Mouse (Mus musculus): Measurements from ENCODE around the gene Bloc1s1.

Gene Bloc1s1

GRCm38 (mm10) chr10:128933574-128933973 lies 9.7 kb upstream of the Bloc1s1 start, which contains the start of gene Itga7:
Gene Itga7, plus strand, starts transcription at chr10:128933818.
- DNase-seq (ENCODE audit: low spot score in 2 of 2) = no peak

GRCm38 (mm10) chr10:128931441-128931840 lies 7.6 kb upstream of the Bloc1s1 start:
- DNase-seq (ENCODE audit: low spot score in 2 of 2) = no peak

- no peak for DNase-seq (ENCODE audit: low spot score in 2 of 2)
These were observed 6.0 kb upstream of the Bloc1s1 start for GRCm38 (mm10) chr10:128929638-128930378.

GRCm38 (mm10) chr10:128928356-128928755 lies 4.5 kb upstream of the Bloc1s1 start:
- no peak for DNase-seq (ENCODE audit: low spot score in 2 of 2)

GRCm38 (mm10) chr10:128923013-128923691 lies 683 bp downstream of the Bloc1s1 start:
- DNase-seq (ENCODE audit: low spot score in 2 of 2) = peak; percentile 91 to 93

- DNase-seq (ENCODE audit: low spot score in 2 of 2) = no peak
These were observed 1.1 kb downstream of the Bloc1s1 start, which contains the start of gene Rdh5 for GRCm38 (mm10) chr10:128922822-128923012. Gene Rdh5, minus strand, starts transcription at chr10:128922888.

GRCm38 (mm10) chr10:128921883-128922821 lies 1.7 kb downstream of the Bloc1s1 start:
- no peak for DNase-seq (ENCODE audit: low spot score in 2 of 2)

- no peak for DNase-seq (ENCODE audit: low spot score in 2 of 2)
These were observed 2.6 kb downstream of the Bloc1s1 start for GRCm38 (mm10) chr10:128921251-128921650.

- no peak for DNase-seq (ENCODE audit: low spot score in 2 of 2)
These were observed 3.1 kb downstream of the Bloc1s1 start for GRCm38 (mm10) chr10:128920736-128921161.

GRCm38 (mm10) chr10:128919966-128920365 lies 3.9 kb downstream of the Bloc1s1 start:
- DNase-seq (ENCODE audit: low spot score in 2 of 2) = no peak

GRCm38 (mm10) chr10:128919203-128919631 lies 4.6 kb downstream of the Bloc1s1 start:
- DNase-seq (ENCODE audit: low spot score in 2 of 2) = no peak

GRCm38 (mm10) chr10:128918246-128918645 lies 5.6 kb downstream of the Bloc1s1 start:
- DNase-seq (ENCODE audit: low spot score in 2 of 2) = no peak

GRCm38 (mm10) chr10:128917400-128917799 lies 6.4 kb downstream of the Bloc1s1 start:
- DNase-seq (ENCODE audit: low spot score in 2 of 2) = no peak

GRCm38 (mm10) chr10:128916665-128917064 lies 7.2 kb downstream of the Bloc1s1 start:
- no peak for DNase-seq (ENCODE audit: low spot score in 2 of 2)

- DNase-seq (ENCODE audit: low spot score in 2 of 2) = no peak
These were observed 8.3 kb downstream of the Bloc1s1 start for GRCm38 (mm10) chr10:128915550-128915949.

GRCm38 (mm10) chr10:128913696-128914095 lies 10.1 kb downstream of the Bloc1s1 start:
- DNase-seq (ENCODE audit: low spot score in 2 of 2) = no peak

- peak; percentile 63 to 72 for DNase-seq (ENCODE audit: low spot score in 2 of 2)
These were observed 10.6 kb downstream of the Bloc1s1 start for GRCm38 (mm10) chr10:128913219-128913618.

- no peak for DNase-seq (ENCODE audit: low spot score in 2 of 2)
These were observed 11.0 kb downstream of the Bloc1s1 start for GRCm38 (mm10) chr10:128912791-128913190.

GRCm38 (mm10) chr10:128912268-128912667 lies 11.6 kb downstream of the Bloc1s1 start:
- DNase-seq (ENCODE audit: low spot score in 2 of 2) = no peak

GRCm38 (mm10) chr10:128911430-128911829 lies 12.4 kb downstream of the Bloc1s1 start:
- DNase-seq (ENCODE audit: low spot score in 2 of 2) = no peak

GRCm38 (mm10) chr10:128910066-128910841 lies 13.6 kb downstream of the Bloc1s1 start:
- DNase-seq (ENCODE audit: low spot score in 2 of 2) = no peak
